Mouse (Mus musculus): Measurements from ENCODE around the gene Il3ra.

The Il3ra gene

DNA sequence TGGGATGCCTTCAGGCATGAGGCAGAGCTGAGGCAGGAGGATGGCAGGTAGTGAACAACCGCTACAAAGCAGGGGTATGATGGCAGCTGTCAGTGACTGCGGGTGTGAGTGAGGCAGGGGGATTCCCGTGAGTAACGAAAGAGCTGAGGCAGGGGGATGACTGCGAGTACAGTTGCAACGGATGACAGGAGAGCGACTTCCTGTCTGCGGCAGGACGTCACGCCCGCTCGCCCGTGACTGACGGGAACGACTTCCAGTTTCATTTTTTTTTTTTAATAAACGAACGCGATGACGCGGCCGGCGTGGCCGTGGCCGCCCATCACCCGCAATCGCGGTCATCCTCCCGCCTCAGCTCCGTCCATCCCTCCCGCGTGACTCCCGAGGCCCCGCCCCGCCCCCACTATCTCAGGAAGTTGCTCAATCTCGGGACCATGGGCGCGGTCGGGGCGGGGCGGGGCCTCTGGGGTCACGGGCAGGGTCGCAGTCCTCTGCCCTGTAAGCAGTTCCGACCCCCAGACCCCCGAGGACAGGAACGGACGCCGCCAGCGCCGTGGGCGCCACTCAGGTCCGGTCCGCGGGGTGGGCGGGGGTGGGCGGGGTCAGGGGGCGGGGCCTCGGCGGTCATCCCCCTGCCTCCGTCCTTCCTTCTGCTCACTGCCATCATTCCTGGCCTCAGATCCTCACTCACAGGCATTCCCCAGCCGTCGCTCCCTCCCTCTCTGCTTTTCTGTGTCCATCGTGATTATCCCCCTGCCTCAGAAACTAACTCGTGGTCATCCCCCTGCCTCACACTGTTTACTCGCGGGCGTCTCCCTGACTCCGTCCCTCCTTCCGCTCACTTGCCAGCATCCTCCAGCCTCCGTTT, at the start of gene Il3ra:
TSS of gene Il3ra (plus strand) at position 328 of the 865 bp plus-strand sequence.
- ATAC-seq (ENCODE audit: low TSS enrichment), result peak; percentile 60

DNA sequence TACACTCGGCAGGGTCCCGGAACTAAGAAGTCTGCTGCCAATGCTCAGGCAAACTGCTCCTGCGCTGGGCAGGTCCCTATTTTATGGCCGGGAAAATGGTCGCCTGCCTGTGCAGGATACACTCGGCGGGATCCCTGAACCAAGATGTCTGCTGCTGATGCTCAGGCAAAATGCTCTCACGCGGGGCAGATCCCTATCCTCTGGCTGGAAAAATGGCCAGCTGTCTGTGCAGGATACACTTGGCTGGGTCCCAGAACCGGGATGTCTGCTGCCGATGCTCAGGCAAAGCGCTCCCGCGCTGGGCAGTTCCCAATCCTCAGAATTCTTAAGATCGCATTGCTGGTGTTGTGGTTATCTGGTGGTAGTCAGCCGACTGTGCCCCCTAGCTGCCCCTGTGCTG, 37.1 kb upstream of the Il3ra start:
- no peak for ATAC-seq (ENCODE audit: low TSS enrichment)

DNA sequence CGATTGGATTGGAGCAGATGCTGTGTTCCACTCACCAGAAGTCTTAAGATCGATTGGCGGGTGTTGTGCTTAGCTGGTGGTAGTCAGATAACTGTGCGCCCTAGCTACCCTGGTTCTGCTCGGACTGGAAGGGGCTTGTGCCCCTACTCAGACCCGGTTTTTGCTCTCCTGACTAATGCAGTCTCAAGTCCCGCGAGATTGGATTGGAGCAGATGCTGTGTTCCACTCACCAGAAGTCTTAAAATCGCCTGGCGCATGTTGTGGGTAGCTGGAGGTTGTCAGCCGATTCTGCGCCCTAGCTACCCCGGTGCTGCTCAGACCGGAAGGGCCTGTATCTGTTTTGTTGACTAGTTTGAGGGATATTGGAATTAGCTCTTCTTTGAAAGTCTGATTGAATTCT, 36.7 kb upstream of the Il3ra start:
- ATAC-seq (ENCODE audit: low TSS enrichment), result no peak

DNA sequence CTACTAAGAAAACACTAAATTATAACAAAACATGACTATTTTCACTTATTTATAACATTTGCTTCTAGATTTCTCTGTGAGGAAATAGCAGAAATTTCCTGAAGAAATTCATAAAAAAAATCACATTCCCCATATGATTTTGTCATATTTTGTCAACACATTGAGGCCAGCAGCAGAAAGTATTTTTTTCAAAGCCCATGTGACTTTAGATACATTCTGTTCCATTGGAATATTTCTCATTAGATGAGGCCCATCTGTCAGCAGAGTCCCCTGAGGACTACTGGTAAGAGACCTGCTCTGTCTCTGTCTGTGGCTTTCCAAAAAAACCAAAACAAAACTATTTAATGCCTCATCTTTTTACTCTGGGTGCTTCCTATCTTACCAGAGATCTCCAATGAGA, 23.5 kb upstream of the Il3ra start, which contains the start of gene Olfr31:
TSS of gene Olfr31 (plus strand) at position 301 of the 400 bp plus-strand sequence.
- ATAC-seq (ENCODE audit: low TSS enrichment), result no peak

DNA sequence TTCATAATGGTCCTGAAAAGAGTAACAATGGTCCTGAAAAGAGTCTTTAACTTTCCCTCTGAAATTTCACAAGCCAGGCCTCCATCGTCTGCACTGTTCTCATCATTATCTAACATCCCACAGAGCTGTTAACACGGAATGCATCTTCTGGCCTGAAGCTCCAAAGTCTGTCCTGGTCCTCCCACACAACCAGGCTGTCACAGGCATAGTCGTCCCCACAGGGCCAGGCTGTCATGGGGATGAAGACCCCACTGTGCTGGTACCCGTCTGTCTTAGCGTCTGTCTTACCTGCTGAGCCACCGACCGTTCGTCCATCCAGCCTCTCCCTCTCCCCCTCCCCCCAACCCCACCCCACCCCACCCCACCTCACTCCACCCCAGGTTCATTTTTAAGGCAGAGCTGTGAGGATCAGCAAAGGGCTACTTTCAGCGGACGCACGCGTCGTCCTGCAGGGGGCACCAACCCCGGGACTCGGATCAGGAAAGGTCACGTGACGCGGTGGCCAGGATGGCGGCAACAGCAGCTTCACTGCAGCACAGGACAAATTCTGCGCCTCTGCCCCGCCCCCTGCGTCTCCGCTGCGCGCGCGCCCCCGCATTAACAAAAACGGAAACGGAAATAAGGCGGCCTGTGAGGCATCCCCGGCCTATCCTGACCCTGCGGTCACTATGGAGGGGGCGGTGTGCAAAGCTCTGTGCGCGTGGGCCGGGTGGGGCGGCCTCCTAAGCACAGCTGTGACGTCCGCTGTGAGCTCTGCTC, 783 bp upstream of the Il3ra start:
- peak; percentile 39 for ATAC-seq (ENCODE audit: low TSS enrichment)

DNA sequence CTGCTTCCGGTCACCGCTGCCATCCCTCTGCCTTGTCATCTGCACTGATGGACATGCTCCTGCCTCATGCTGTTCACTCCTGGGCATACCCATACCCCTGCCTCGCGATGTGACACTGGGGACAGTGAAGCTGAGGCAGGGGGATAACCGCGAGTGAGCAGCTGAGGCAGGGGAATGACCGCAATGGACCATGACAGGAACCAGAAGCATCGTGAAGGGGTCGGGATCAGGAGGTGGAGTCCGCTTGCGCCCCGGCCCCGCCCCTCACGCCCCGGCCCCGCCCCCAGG, 682 bp downstream of the Il3ra start:
- no peak for ATAC-seq (ENCODE audit: low TSS enrichment)

DNA sequence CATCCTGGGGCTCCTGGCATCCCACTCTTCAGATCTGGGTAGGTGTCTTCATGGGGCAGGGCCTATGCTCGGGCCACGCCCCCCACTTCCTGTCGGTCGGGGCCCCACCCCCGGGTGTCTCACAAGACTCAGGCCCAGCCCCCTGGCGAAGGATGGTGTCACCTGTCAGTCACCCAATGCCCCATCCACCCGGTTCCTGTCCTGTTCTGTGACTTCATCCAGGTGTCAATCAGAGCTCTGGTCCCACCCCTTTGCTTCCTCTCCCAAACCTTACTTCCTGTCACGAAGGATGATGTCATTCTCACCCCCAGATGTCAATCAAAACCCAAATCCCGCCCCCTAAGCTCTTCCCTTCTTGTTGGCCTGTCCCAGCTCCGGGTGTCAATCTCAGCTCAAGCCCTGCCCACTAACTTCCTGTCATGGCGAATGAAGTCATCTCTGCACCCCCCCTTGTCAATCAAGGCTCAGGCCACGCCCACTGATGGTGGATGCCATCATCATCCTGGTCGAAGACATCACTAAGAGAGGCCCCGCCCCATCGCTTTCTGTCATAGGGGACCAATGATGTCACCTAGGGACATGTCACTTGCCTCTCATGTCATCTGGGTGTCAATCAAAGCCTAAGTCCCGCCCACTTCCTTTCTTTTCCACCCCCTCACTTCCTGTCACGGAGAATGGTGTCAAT, 1.2 kb downstream of the Il3ra start:
- no peak for ATAC-seq (ENCODE audit: low TSS enrichment)

DNA sequence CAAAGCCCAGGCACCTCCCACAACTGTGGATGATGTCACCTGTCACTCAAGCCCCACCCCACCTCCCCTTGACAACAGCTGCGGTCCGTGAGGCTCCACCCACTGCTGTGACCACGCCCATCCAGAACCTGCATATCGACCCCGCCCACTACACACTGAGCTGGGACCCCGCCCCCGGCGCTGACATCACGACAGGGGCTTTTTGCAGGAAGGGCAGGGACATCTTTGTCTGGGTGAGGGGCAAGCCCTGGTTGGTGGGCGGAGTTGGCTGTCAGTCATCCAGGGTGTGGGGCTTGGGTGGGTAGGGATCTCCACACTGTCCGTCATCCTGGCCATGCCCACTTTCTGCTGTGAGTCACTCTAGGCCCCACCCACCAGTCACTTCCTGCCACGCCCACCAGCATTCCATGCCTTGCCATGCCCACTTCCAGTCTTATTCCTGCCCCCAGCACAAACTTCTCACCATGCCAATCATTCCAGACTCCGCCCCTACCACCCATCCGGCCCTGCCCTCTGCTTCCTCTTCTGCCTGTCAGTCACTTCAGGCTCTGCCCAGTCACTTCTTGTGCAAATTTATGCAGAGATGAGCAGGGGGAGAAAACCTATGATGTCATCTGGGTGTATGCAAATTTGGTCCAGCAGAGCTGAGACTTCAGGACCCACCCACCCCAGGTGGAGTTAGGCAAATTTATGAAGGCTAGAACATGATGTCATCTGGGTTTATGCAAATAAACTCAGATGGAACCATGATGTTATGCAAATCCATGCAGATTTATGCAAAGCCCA, 2.0 kb downstream of the Il3ra start:
- peak; percentile 51 for ATAC-seq (ENCODE audit: low TSS enrichment)

DNA sequence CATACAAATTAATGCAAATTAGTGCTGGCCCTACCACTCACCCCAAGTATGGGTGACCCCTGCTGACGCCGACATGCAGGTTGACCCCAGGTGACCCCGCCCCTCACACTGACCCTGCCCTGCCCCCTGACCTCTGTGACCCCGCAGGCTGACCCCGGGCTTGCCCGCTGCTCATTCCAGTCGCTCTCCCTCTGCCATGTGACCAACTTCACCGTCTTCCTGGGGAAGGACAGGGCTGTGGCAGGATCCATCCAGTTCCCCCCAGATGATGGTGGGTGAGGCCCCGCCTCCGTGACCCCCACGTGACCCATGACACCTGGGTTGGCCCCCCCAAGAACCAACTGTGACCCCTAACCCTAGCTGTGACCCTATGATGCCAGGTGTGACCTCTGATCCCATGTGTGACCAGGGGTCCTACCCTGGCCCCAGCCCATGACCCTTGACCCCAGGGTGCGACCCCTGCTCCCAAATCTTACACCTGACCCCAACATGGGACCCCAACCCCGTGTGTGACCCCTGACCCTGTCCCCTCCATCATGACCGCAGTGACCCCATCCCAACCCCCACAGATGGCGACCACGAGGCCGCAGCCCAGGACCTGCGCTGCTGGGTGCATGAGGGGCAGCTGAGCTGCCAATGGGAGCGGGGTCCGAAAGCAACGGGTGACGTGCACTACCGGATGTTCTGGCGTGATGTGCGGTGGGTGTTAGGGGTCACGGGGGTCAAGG, 2.8 kb downstream of the Il3ra start:
- ATAC-seq (ENCODE audit: low TSS enrichment), result no peak

DNA sequence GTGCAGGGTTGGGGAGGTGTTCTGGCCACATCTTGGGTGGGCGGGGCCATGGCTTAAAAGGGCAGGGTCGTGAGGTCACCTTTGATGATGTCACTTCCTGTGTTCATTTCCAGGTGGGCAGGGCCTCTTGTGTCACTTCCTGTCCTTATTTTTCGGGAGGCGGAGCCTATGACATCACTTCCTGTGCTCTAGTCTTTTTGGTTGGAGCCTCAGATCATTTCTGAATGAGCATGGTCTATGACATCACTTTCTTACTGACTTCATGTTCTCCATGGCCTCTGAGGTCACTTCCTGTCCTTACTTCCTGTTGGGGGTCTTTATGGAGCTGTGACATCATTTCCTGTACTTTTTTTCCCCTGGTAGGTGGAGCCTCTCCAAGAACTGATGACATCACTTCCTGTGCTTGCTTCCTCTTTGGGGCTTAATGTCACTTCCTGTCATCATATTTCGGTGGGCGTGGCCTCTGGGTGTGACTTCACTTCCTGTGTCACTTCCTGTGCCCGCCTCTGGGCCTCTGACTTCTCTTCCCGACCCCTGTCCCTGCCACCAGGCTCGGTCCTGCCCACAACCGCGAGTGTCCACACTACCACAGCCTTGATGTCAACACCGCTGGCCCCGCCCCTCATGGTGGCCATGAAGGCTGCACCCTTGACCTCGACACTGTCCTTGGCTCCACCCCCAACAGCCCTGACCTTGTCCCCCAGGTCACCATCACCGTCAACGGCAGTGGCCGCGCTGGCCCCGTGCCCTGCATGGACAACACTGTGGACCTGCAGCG, 3.6 kb downstream of the Il3ra start:
- ATAC-seq (ENCODE audit: low TSS enrichment), result no peak

DNA sequence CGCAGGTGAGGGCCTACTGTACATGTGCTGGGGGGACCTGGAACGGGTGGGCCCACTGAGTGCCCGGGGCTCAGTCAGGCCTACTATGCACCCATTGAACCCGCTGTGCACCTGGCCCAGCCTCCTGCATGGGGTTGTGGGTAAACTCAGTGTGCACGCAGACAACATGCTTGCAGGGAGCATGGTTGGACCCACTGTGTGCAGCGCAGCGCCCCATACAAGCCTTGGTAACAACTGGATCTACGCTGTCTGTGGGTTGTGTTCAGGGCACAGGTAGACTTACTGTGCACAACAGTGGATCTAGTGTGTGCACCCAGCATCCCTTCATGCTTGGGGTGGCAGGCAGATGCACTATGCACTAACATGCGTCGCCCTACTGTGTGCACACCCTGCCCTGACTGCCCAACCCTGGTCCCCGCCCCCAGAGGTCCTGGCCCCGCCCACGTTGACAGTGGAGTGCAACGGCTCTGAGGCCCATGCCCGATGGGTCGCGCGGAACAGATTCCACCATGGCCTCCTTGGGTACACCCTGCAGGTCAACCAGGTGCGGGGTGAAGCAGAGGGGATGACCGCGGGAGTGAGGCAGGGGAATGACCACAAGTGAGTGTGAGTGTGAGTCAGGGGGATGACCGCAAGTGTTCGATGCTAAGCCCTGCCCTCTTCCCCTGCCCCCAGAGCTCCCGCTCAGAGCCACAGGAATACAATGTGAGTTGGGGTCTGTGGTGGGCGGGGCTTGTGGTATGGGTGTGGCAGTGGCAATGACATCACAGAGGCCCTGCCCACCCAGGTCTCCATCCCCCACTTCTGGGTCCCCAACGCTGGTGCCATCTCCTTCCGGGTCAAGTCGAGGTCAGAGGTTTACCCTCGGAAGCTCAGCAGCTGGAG, 4.4 kb downstream of the Il3ra start:
- ATAC-seq (ENCODE audit: low TSS enrichment), result no peak

DNA sequence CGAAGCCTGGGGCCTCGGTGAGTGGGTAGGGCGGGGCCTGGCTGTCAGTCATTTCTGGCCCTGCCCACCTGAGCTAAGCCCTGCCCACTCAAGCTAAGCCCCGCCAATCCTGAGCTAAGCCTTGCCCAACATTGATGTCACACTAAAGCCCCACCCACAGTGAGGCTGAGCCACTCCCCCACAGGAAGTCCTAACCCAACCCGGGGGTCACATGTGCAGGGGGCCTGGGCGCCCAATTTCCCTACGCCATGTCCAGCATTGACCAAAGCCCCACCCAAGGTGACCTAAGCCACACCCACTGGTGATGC, 5.0 kb downstream of the Il3ra start:
- no peak for ATAC-seq (ENCODE audit: low TSS enrichment)

DNA sequence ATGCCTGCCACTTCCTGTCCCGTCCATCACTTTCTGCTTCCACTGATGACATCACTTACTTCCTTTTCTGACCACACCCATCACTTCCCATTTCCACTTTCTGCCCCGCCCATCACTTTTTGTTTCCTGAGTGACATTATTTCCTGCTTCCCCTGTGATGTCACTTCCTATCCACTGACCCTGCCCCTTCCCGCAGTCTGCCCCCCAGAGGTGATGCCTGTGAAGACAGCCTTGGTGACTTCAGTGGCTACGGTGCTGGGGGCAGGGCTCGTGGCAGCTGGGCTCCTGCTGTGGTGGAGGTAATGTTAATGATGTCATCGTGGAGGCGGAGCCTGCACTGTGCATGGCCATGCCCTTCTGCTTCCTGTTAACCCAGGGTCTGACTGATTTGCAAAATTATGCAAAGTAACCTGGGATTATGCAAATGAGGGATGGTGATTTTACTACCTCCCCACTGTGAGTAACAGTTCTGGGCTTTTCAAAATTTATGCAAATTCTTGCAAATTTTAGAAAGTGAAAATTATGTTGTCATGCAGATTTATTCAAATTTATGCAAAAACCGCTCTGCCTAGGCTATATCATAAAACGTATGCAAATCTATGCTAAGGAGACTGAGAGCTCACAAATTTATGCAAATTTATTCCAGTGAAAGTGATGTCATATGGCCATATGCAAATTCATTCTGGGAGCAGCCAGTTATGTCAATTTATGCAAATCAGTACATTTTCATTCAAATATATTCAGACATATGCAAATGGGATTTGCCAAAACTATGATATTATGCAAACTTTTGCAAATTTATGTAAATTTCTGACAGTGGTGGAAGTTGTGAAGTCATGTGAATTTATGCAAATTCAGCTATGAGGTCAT, 5.9 kb downstream of the Il3ra start:
- peak; percentile 69 for ATAC-seq (ENCODE audit: low TSS enrichment)

DNA sequence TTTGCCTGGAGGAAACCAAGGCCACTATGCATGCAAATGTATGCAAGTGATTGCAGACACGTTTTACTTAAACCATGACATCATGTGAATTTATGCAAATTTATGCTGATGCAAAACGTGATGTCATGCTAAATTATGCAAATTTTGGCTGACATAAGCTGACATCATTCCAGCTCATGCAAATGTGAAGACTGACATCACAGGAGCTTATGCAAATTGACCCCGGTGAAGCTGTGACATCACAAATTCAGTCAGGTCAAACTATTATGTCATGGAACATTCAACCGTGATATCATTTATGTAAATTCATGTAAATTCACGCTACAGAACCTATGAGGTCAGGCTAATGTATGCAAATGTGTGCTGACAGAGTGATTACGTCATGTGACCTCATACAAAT, 6.5 kb downstream of the Il3ra start:
- no peak for ATAC-seq (ENCODE audit: low TSS enrichment)

DNA sequence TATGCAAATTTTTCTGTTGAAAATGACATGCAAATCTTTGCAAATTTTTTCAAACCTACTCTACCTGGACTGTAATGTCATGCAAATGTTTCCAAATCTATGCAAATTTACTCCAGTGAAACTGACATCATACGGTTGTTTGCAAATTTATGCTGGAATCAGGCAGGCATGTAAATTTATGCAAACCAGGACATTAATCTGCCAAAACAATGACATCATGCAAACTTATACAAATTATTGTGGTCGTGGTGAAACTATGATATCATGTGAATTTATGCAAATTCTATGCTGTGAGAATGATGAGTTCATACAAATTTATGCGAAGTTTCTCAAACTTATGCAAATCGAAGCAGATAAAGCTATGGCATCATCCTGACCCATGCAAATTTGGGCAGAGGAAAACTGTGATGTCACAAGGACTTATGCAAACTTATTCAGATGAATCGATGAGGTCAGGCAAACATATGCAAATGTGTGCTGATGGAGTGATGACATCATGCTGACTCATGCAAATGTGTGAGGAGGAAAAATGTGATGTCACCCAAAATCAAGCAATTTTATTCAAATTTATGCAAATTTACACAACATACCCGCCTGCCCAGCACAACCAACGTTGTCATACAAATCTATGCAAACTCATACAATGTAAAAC, 7.1 kb downstream of the Il3ra start:
- no peak for ATAC-seq (ENCODE audit: low TSS enrichment)

DNA sequence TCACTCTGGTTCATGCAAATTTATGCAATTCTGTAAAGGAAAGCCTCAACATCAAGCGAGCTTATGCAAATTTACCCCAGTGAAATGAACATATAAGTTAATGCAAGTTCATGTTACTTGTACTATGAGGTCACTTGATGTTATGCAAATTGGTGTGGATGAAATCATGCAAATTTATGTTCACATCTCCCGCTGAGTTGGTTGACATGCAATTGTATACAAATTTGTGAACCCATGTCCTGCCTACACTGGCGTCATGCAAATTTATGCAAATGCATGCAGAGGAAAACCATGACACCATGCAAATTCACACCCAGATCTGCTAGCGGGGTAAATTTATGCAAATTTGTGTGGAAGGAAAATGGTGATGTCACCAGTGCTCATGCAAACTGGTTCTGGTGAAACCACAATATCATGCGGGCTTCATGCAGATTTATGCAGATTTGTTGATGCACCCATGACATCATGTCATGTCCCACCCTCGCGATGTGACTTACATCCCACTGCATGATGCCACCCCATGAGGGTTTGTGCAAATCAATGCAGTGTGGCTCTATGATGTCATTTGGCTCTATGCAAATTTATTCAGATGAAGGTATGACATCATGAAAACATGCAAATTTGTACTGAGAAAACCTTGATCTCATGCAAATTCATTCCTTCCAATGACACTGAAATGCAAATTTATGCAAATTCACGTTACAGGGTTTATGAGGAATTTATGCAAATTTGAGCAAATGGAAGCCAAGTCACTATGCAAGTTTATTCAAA, 7.8 kb downstream of the Il3ra start:
- ATAC-seq (ENCODE audit: low TSS enrichment), result peak; percentile 18
